Mouse (Mus musculus) heart, adult 2 months (tissue): Measurements from ENCODE around the gene Bank1. TPM values are rescaled to one million over a fixed set of nuclear protein-coding genes. Genes with fewer than 3 reads are reported as not detected.
"Not testable (repeated sequence)": the region's sequence is repeated elsewhere in the genome, so short reads cannot be mapped to it uniquely, and the experiment has no call there.

Source experiments
- DNase-seq, 2 experiments: peaks; one replicate each; pipeline ENCODE4 v3.0.0; 2021
- H3K27ac ChIP-seq: fragments of 200-600 bp; 2 replicates; pipeline ENCODE4 v1.8.1; 2022
- H3K27me3 ChIP-seq: fragments of 200-500 bp; 2 replicates; pipeline ENCODE4 v1.6.1; 2012; ENCODE audit warnings: mild to moderate bottlenecking, low read length, inconsistent platforms, mixed read lengths; ENCODE audit not compliant: control insufficient read depth, insufficient read depth
- H3K36me3 ChIP-seq: fragments of 200-500 bp; 2 replicates; pipeline ENCODE4 v1.6.1; 2012; ENCODE audit warnings: low read length, inconsistent platforms; ENCODE audit not compliant: control insufficient read depth, insufficient read depth
- H3K4me1 ChIP-seq: fragments of 200-500 bp; 2 replicates; pipeline ENCODE4 v1.6.1; 2011; ENCODE audit warnings: low read length; ENCODE audit not compliant: control insufficient read depth, insufficient read depth
- H3K4me3 ChIP-seq: fragments of 200-600 bp; 2 replicates; pipeline ENCODE4 v1.8.1; 2022
- H3K79me2 ChIP-seq: fragments of 200-500 bp; replicated peaks from 2 replicates; pipeline ENCODE4 v1.6.1; 2012; ENCODE audit warnings: mild to moderate bottlenecking, inconsistent platforms, low read length, moderate library complexity, mixed read lengths; ENCODE audit not compliant: control insufficient read depth, insufficient read depth
- H3K9ac ChIP-seq: fragments of 200-500 bp; 2 replicates; pipeline ENCODE4 v1.6.1; 2012; ENCODE audit warnings: low read depth, mild to moderate bottlenecking, control low read depth, inconsistent platforms, low read length, mixed read lengths
- CTCF ChIP-seq: fragments of 200-600 bp; IDR thresholded peaks from 2 replicates; pipeline ENCODE4 v1.8.1; 2022; ENCODE audit warnings: antibody characterized with exemption, mild to moderate bottlenecking, moderate library complexity
- EP300 ChIP-seq: fragments of 200-500 bp; IDR thresholded peaks from 2 replicates; pipeline ENCODE4 v1.6.1; 2011; ENCODE audit warnings: low read depth, low read length, control low read depth; ENCODE audit not compliant: insufficient read depth
- POLR2A ChIP-seq: fragments of 200-500 bp; IDR thresholded peaks from 2 replicates; pipeline ENCODE4 v1.6.1; 2011; ENCODE audit warnings: mild to moderate bottlenecking, low read depth, low read length, control low read depth; ENCODE audit not compliant: insufficient read depth
- WGBS: fragments of 180-500 bp; shearing (Covaris S2); methylation state at CpG from one replicate; pipeline ENCODE4 v1.1.7; 2018; 5-methylcytosine and 5-hydroxymethylcytosine counted together
- intact Hi-C: fragments of 180-260 bp; cut with DNase I; formaldehyde crosslinking; loops from one replicate; pipeline ENCODE4 v1.15.1; 2025
- polyA plus RNA-seq: library from polyadenylated mRNA; depleted of rRNA; stranded (reverse); fragments of >200 nt; gene quantifications from 2 replicates; pipeline ENCODE4 v1.2.3, GENCODE M21; 2012
- total RNA-seq, 2 experiments: library from RNA; stranded (reverse); gene quantifications; 2 replicates each; pipeline ENCODE4 v1.2.3; 2021

Gene Bank1
- total and polyA plus RNA-seq, 3 experiments: 0.81 to 1.9 (median 0.86) TPM

GRCm38 (mm10) chr3:136347277-136347676 is 21.4 kb upstream of the Bank1 start:
- intact Hi-C loops: no loop called here
- no peaks in the 10 kb centered on the region for H3K4me1 ChIP-seq
- H3K27me3 ChIP-seq: no peaks in the 10 kb centered on the region
- no peaks in the 10 kb centered on the region for H3K79me2 ChIP-seq
- H3K4me3 ChIP-seq: no peak overlapping the region
- TF ChIP-seq CTCF (no peak), EP300 (no peak), POLR2A (no peak)
- 69% methylated on average over 1 of the region's 1 CpGs for WGBS
- no peak for DNase-seq
- no peak overlapping the region for H3K9ac ChIP-seq
- H3K36me3 ChIP-seq: no peaks in the 10 kb centered on the region
- no peak overlapping the region for H3K27ac ChIP-seq

GRCm38 (mm10) chr3:136341911-136342310 is 16.0 kb upstream of the Bank1 start:
- 94% methylated on average over 2 of the region's 2 CpGs for WGBS
- H3K79me2 ChIP-seq: no peaks in the 10 kb centered on the region
- H3K4me3 ChIP-seq: no peak overlapping the region
- H3K4me1 ChIP-seq: no peaks in the 10 kb centered on the region
- H3K36me3 ChIP-seq: no peaks in the 10 kb centered on the region
- TF ChIP-seq POLR2A (no peak), EP300 (no peak), CTCF (no peak)
- intact Hi-C loops: no loop called here
- DNase-seq: no peak
- no peak overlapping the region for H3K9ac ChIP-seq
- H3K27me3 ChIP-seq: no peaks in the 10 kb centered on the region
- no peak overlapping the region for H3K27ac ChIP-seq

GRCm38 (mm10) chr3:136339896-136340295 is 14.0 kb upstream of the Bank1 start:
- Histone ChIP-seq H3K36me3 (no peaks in the 10 kb centered on the region), H3K4me1 (no peaks in the 10 kb centered on the region), H3K9ac (no peak overlapping the region), H3K79me2 (no peaks in the 10 kb centered on the region), H3K4me3 (no peak overlapping the region), H3K27ac (no peak overlapping the region), H3K27me3 (no peaks in the 10 kb centered on the region)
- no peak for TF ChIP-seq POLR2A
- no peak for TF ChIP-seq CTCF
- TF ChIP-seq EP300: no peak
- WGBS: 79% methylated on average over 2 of the region's 2 CpGs
- no peak for DNase-seq
- intact Hi-C loops: no loop called here

GRCm38 (mm10) chr3:136331135-136331534 is 5.3 kb upstream of the Bank1 start:
- Histone ChIP-seq H3K4me1 (no peaks in the 10 kb centered on the region), H3K27ac (no peak overlapping the region), H3K4me3 (no peak overlapping the region), H3K27me3 (no peaks in the 10 kb centered on the region), H3K36me3 (no peaks in the 10 kb centered on the region), H3K9ac (no peak overlapping the region), H3K79me2 (no peaks in the 10 kb centered on the region)
- TF ChIP-seq POLR2A (no peak), EP300 (no peak), CTCF (no peak)
- intact Hi-C loops: no loop called here
- DNase-seq: peak in 1 of 2 experiments; percentile 32
- WGBS: 28% methylated on average over 2 of the region's 2 CpGs

- Histone ChIP-seq H3K36me3 (no peaks in the 10 kb centered on the region), H3K27ac (no peak overlapping the region), H3K79me2 (no peaks in the 10 kb centered on the region), H3K4me1 (no peaks in the 10 kb centered on the region), H3K4me3 (no peak overlapping the region), H3K9ac (no peak overlapping the region), H3K27me3 (no peaks in the 10 kb centered on the region)
- no peak for TF ChIP-seq CTCF
- no peak for TF ChIP-seq EP300
- no peak for TF ChIP-seq POLR2A
- intact Hi-C loops: no loop called here
- DNase-seq: no peak
Observed at GRCm38 (mm10) chr3:136330043-136330442, 4.2 kb upstream of the Bank1 start.

- DNase-seq: no peak
- no peak overlapping the region for H3K4me3 ChIP-seq
- no peak for TF ChIP-seq POLR2A
- TF ChIP-seq CTCF: no peak
- no peak for TF ChIP-seq EP300
- 69% methylated on average over 6 of the region's 6 CpGs for WGBS
- no peak overlapping the region for H3K27ac ChIP-seq
- no peak overlapping the region for H3K9ac ChIP-seq
- no peaks in the 10 kb centered on the region for H3K4me1 ChIP-seq
- H3K79me2 ChIP-seq: no peaks in the 10 kb centered on the region
- no peaks in the 10 kb centered on the region for H3K27me3 ChIP-seq
- intact Hi-C loops: no loop called here
- no peaks in the 10 kb centered on the region for H3K36me3 ChIP-seq
Observed at GRCm38 (mm10) chr3:136329133-136329532, 3.3 kb upstream of the Bank1 start.

GRCm38 (mm10) chr3:136324716-136325115 is 1.1 kb downstream of the Bank1 start:
- DNase-seq, H3K79me2 ChIP-seq, intact Hi-C loops, H3K27me3 ChIP-seq, H3K9ac ChIP-seq, H3K4me3 ChIP-seq, H3K36me3 ChIP-seq, H3K27ac ChIP-seq, H3K4me1 ChIP-seq: not testable (repeated sequence)
- 89% methylated on average over 6 of the region's 6 CpGs for WGBS
